Mouse (Mus musculus): Measurements from ENCODE around the gene Eno2.

GRCm38 (mm10) chr6:124746654-124747632 lies 22.5 kb downstream of the Eno2 start:
- no peak for TF ChIP-seq HCFC1 (IDR thresholded peaks at IDR 0.05; ENCODE audit: low read depth, low read length)
- TF ChIP-seq POLR2A (IDR thresholded peaks at IDR 0.05; ENCODE audit: low read depth, low read length) = no peak
- TF ChIP-seq MAZ (IDR thresholded peaks at IDR 0.05; ENCODE audit: low read depth, low read length) = no peak
- no peak for TF ChIP-seq MAFK (IDR thresholded peaks at IDR 0.05; ENCODE audit: insufficient replicate concordance, low read length)
- no peak for TF ChIP-seq SIN3A (IDR thresholded peaks at IDR 0.05; ENCODE audit: low read length)
- TF ChIP-seq USF1 (IDR thresholded peaks at IDR 0.05; ENCODE audit: low read depth, low read length) = no peak
- no peak for TF ChIP-seq MYC (IDR thresholded peaks at IDR 0.05; ENCODE audit: low read depth, low read length)
- TF ChIP-seq POLR2AphosphoS2 (IDR thresholded peaks at IDR 0.05; ENCODE audit: low read depth, low read length) = no peak
- no peak for TF ChIP-seq CTCF (conservative IDR thresholded peaks at IDR 0.05 in 1 of 2, IDR thresholded peaks at IDR 0.05 in 1 of 2; ENCODE audit: low read depth in 2 of 2, low read length in 2 of 2)
- no peak for TF ChIP-seq TCF12 (IDR thresholded peaks at IDR 0.05; ENCODE audit: low read depth, low read length)
- TF ChIP-seq EP300 (IDR thresholded peaks at IDR 0.05; ENCODE audit: low read length) = no peak
